Mouse (Mus musculus): Measurements from ENCODE around the gene Slc22a29.
"Not testable (repeated sequence)": the region's sequence is repeated elsewhere in the genome, so short reads cannot be mapped to it uniquely, and the experiment has no call there.

The Slc22a29 gene

DNA sequence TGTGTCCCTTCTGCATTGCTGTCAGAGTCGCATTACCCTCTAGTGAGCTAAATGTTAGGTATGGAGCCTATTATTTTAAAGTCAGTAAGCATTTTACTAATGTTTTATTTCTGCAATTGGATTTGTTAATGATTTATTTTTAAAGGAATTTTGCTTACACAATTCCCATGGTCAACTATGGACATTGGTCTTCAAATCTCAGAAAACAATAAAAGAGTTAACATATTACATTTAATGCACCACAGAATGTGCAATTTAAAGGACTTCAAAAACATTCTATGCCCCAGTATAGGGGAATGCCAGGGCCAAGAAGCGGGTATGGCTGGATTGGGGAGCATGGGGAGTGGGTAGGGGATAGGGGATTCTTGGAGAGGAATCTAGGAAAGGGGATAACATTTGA, at the start of gene Slc22a29:
Gene Slc22a29 (minus strand): TSS at position 101 of the 400 bp plus-strand sequence.
- no peak for DNase-seq (ENCODE audit: low spot score)

- DNase-seq (ENCODE audit: low spot score) = no peak
These were observed 46.6 kb upstream of the Slc22a29 start for GRCm38 (mm10) chr19:8265324-8265723.

DNA sequence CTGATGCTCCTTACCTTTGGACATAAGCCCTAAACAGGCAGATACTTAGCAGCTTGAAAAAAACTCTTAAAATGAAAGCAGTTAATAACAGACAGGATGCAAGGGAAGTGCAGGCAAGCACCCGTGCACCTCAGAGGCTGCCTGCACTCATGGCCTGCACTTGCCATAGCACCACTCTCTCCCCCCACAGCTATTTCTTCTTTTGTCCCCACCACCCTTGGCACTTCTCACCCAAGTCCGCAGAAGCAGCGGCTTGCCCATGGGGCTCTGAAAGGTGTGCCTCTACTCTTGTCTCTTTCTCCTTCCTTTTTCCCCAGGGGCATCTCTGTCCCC, 34.0 kb upstream of the Slc22a29 start:
- no peak for DNase-seq (ENCODE audit: low spot score)

- no peak for DNase-seq (ENCODE audit: low spot score)
These were observed 33.4 kb upstream of the Slc22a29 start for GRCm38 (mm10) chr19:8251896-8252704.

DNA sequence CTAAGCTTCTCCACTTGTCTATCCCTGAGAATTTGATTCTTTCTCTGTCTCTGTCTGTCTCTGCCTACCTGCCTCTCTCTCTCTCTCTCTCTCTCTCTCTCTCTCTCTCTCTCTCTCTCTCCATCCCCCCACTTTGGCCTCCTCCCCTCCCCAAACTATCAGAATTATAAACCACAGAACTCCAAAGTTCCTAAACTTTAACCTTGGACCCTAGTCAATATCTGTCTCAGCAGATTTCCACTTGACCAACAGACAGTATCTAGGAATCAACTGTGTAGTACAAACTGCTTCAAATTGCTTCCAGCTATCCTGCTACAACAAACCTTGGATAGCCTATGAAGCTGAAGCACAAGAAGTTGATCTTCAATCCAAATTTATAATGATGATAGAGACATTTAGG, 10.2 kb upstream of the Slc22a29 start:
- no peak for DNase-seq (ENCODE audit: low spot score)

DNA sequence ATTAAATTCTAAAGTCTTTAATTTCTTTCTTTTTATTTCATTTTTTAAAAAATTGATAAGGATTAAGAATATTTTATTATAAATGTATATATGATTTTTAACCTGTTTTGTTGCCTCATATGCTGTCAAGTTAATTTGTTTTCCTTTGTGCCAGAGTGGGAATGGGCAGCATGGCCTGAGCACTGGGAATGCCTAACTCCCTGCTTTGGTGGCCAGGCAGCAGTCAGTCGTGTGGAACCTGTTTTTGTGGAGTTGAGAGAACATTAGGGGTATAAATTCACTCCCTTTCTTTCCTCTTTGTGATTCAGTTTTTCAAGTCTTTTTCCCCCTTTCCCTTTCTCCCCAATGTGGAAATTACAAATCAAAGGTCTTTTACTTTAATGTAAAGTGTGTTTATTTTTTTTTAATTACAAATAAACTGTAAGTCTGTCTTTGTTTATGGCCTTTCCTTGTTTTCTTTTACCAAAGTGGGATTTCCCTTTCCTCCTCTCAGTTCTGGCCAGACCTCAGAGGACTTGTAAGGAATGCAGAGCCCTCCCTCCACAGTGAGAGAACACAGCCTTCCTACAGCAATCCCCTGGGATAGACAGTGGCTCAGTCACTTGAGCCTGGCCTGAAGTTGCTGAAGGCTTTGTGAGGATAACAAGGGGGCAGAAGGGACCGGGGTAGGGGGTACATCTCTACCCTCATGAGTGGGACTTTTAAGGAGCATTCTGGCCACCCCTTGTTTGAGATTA, 69.7 kb downstream of the Slc22a29 start:
- no peak for DNase-seq (ENCODE audit: low spot score)

- DNase-seq (ENCODE audit: low spot score) = not testable (repeated sequence)
These were observed 76.0 kb downstream of the Slc22a29 start for GRCm38 (mm10) chr19:8142716-8143115.

- not testable (repeated sequence) for DNase-seq (ENCODE audit: low spot score)
These were observed 84.4 kb downstream of the Slc22a29 start for GRCm38 (mm10) chr19:8134127-8134841.

DNA sequence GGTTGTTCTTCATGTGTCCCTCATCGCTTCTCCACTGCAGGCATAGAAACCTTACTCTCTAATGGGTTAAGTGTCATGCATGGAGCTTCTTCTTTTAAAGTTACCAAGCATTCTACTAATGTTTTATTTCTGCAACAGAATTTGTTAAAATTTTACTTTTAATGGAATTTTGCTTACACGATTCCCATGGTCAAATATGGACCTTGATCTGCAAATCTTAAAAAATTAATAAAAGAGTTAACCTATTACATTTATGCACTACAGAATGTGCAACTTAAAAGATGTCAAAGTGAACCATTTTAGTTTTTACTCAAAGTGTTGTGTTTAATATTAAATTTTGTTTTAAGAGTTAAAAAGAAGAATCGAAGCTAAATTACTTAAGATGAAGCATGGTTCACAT, 86.8 kb downstream of the Slc22a29 start, which contains the start of gene Slc22a28:
Gene Slc22a28 (minus strand): TSS at position 102 of the 400 bp plus-strand sequence.
- not testable (repeated sequence) for DNase-seq (ENCODE audit: low spot score)
